Mouse (Mus musculus): ENCODE measurements around the gene Nipsnap2. TPM values are rescaled to one million over a fixed set of nuclear protein-coding genes. Genes with fewer than 3 reads are reported as not detected.
"Not testable (repeated sequence)": the region's sequence is repeated elsewhere in the genome, so short reads cannot be mapped to it uniquely, and the experiment has no call there.

Gene Nipsnap2
- total RNA-seq, 2 experiments from 2014 or later = 688 to 716 TPM

- intact Hi-C loops (cut with DNase I) = no loop called here
Observed at GRCm38 (mm10) chr5:129744050-129744449, 19.2 kb downstream of the Nipsnap2 start.

GRCm38 (mm10) chr5:129756886-129757285, 32.0 kb downstream of the Nipsnap2 start:
- no peak for DNase-seq
- intact Hi-C loops (cut with DNase I) = no loop called here

More at GRCm38 (mm10) chr5:129744050-129744449, 19.2 kb downstream of the Nipsnap2 start:
- DNase-seq = no peak

GRCm38 (mm10) chr5:129759929-129760480, 35.1 kb downstream of the Nipsnap2 start:
- intact Hi-C loops (cut with DNase I) = no loop called here
- DNase-seq = no peak

- intact Hi-C loops (cut with DNase I) = no loop called here
- DNase-seq = no peak
Observed at GRCm38 (mm10) chr5:129761865-129762540, 37.1 kb downstream of the Nipsnap2 start.

- DNase-seq = no peak
- intact Hi-C loops (cut with DNase I) = no loop called here
Observed at GRCm38 (mm10) chr5:129770443-129771355, 45.8 kb downstream of the Nipsnap2 start.

GRCm38 (mm10) chr5:129772433-129772832, 47.6 kb downstream of the Nipsnap2 start:
- no peak for DNase-seq
- intact Hi-C loops (cut with DNase I) = no loop called here

GRCm38 (mm10) chr5:129773330-129773729, 48.5 kb downstream of the Nipsnap2 start:
- DNase-seq; intact Hi-C loops (cut with DNase I): not testable (repeated sequence)

- intact Hi-C loops (cut with DNase I) = no loop called here
- DNase-seq = no peak
Observed at GRCm38 (mm10) chr5:129774661-129775060, 49.8 kb downstream of the Nipsnap2 start.

- no peak for DNase-seq
- intact Hi-C loops (cut with DNase I) = no loop called here
Observed at GRCm38 (mm10) chr5:129778348-129778995, 53.6 kb downstream of the Nipsnap2 start.

GRCm38 (mm10) chr5:129778996-129779716, 54.3 kb downstream of the Nipsnap2 start:
- DNase-seq = peak; percentile 85 to 86
- intact Hi-C loops (cut with DNase I) = no loop called here

- no peak for DNase-seq
- intact Hi-C loops (cut with DNase I) = no loop called here
Observed at GRCm38 (mm10) chr5:129780131-129780530, 55.3 kb downstream of the Nipsnap2 start.

- intact Hi-C loops (cut with DNase I) = no loop called here
- peak in 1 of 2 experiments; percentile 18 for DNase-seq
Observed at GRCm38 (mm10) chr5:129782211-129782610, 57.3 kb downstream of the Nipsnap2 start.

GRCm38 (mm10) chr5:129785235-129785870, 60.5 kb downstream of the Nipsnap2 start:
- intact Hi-C loops (cut with DNase I) = no loop called here
- no peak for DNase-seq

- intact Hi-C loops (cut with DNase I) = no loop called here
- no peak for DNase-seq
Observed at GRCm38 (mm10) chr5:129786161-129786560, 61.3 kb downstream of the Nipsnap2 start.

- peak; percentile 93 to 95 for DNase-seq
- intact Hi-C loops (cut with DNase I) = no loop called here
Observed at GRCm38 (mm10) chr5:129786818-129787790, 62.2 kb downstream of the Nipsnap2 start, which contains the start of gene Psph. Gene Psph, minus strand, starts transcription at chr5:129787449.

- DNase-seq = no peak
- intact Hi-C loops (cut with DNase I) = no loop called here
Observed at GRCm38 (mm10) chr5:129787818-129788593, 63.1 kb downstream of the Nipsnap2 start.

GRCm38 (mm10) chr5:129790591-129790990, 65.7 kb downstream of the Nipsnap2 start:
- intact Hi-C loops (cut with DNase I); DNase-seq: not testable (repeated sequence)

All from heart, postnatal 14 days (tissue).